Mouse (Mus musculus) limb, embryonic 14.5 days (tissue): ENCODE measurements around the gene Otulinl. TPM values are rescaled to one million over a fixed set of nuclear protein-coding genes. Genes with fewer than 3 reads are reported as not detected.

Source experiments
- ATAC-seq: fragments of 200-750 bp; cut with Nextera tagmentation; 2 replicates; pipeline ENCODE4 v1.8.0; 2017; ENCODE audit warnings: low read depth, moderate number of reproducible peaks, moderate TSS enrichment; ENCODE audit not compliant: low FRiP score
- DNase-seq: peaks from one replicate; pipeline ENCODE4 v3.0.0-alpha.2; 2015; ENCODE audit warnings: low spot score
- H3K27ac ChIP-seq: fragments of 300-500 bp; sonication (generic); replicated peaks from 2 replicates; pipeline ENCODE4 v1.5.1; 2014; ENCODE audit warnings: low read depth, mild to moderate bottlenecking, low read length, moderate library complexity, mixed read lengths
- H3K27me3 ChIP-seq: fragments of 300-500 bp; sonication (generic); 2 replicates; pipeline ENCODE4 v1.6.1; 2014; ENCODE audit warnings: low read length, mixed read lengths; ENCODE audit not compliant: control insufficient read depth, insufficient read depth
- H3K36me3 ChIP-seq: fragments of 300-500 bp; sonication (generic); 2 replicates; pipeline ENCODE4 v1.6.1; 2014; ENCODE audit warnings: mild to moderate bottlenecking, low read length, moderate library complexity, mixed read lengths; ENCODE audit not compliant: control insufficient read depth, insufficient read depth
- H3K4me1 ChIP-seq: fragments of 300-500 bp; sonication (generic); 2 replicates; pipeline ENCODE4 v1.6.1; 2014; ENCODE audit warnings: antibody characterized with exemption, low read length, mixed read lengths; ENCODE audit not compliant: control insufficient read depth, insufficient read depth
- H3K4me2 ChIP-seq: fragments of 300-500 bp; sonication (generic); replicated peaks from 2 replicates; pipeline ENCODE4 v1.6.1; 2014; ENCODE audit warnings: low read depth, mild to moderate bottlenecking, low read length, moderate library complexity; ENCODE audit not compliant: severe bottlenecking
- H3K4me3 ChIP-seq: fragments of 300-500 bp; sonication (generic); replicated peaks from 2 replicates; pipeline ENCODE4 v1.5.1; 2014; ENCODE audit warnings: low read length
- H3K9ac ChIP-seq: fragments of 300-500 bp; sonication (generic); 2 replicates; pipeline ENCODE4 v1.6.1; 2014; ENCODE audit warnings: mild to moderate bottlenecking, low read depth, low read length, moderate library complexity; ENCODE audit not compliant: severe bottlenecking
- H3K9me3 ChIP-seq: fragments of 300-500 bp; sonication (generic); 2 replicates; pipeline ENCODE4 v1.6.1; 2016; ENCODE audit warnings: low read length; ENCODE audit not compliant: control insufficient read depth
- POLR2A ChIP-seq: fragments of 200-500 bp; IDR thresholded peaks from 2 replicates; pipeline ENCODE4 v1.8.0; 2012; ENCODE audit warnings: inconsistent platforms, mild to moderate bottlenecking, moderate library complexity, borderline replicate concordance; ENCODE audit not compliant: insufficient read depth, insufficient read length; ENCODE audit errors: extremely low read depth
- WGBS: fragments of 180-500 bp; shearing (Covaris S2); extraction: QIAGEN DNeasy Blood & Tissue Kit; methylation state at CpG from one replicate; pipeline ENCODE4 v1.1.7; 2014; 5-methylcytosine and 5-hydroxymethylcytosine counted together
- polyA plus RNA-seq, 2 experiments: library from polyadenylated mRNA; depleted of rRNA in 1 of 2; stranded (reverse) in 1 of 2; unstranded in 1 of 2; fragments of >200 nt; fragmentation: Nextera tagmentation in 1 of 2; extraction: Ambion mirVana in 1 of 2; gene quantifications; 2 replicates each; pipeline versions ENCODE4 v1.2.1 to v1.2.3; 2012 to 2014

Gene Otulinl
- polyA plus RNA-seq, 2 experiments = 9.6 to 20.6 TPM

DNA sequence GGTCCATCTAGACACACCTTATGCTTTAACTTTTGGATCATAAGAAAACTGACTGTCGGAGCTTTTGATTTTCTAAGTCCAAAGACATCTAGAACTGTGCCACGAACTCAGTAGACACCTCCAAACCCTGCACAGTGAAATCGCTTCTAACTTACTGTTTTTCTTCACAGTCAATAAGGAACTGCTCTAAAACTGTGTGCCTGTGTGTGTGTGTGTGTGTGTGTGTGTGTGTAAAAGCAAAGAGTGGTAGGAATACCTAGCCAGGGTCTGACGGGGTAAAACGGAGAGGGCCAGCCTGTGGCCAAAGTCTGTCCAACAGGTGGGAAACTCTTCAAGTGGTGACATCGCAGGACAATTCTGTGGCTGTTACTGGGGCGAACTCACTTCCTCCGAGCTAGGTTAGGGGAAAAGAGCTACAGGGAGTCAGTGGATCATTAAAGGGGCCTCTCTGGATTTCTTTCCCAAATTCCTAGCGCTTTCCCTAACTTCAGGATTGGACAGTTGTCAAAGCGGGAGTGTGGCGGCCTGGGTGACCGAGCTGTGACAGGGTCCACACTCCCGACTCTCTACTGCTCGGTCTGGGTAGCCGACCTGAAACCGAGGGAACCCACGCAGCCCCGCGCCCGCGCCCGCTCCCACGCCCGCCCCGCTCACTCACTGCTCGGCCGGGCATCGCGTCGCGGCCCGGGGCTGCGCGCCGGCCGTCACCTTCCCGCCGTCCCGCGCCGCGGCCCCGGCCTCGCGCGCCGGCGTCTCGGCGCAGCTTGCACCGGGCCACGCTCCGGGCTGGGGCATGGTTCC, 51.4 kb downstream of the Otulinl start:
- Histone ChIP-seq H3K4me2 (peak overlapping the region; percentile 86), H3K9me3 (no peaks in the 10 kb centered on the region), H3K36me3 (peaks cover 13% of the 10 kb centered on the region; the same call in 1 of the 2 replicates), H3K9ac (peak overlapping the region; percentile 81), H3K4me1 (peaks cover 14% of the 10 kb centered on the region), H3K27me3 (no peaks in the 10 kb centered on the region), H3K27ac (peak overlapping the region; percentile 52), H3K4me3 (peak overlapping the region; percentile 78)
- DNase-seq (peak; percentile 6), ATAC-seq (peak; percentile 66)
- no peak for TF ChIP-seq POLR2A
- WGBS = 3% methylated on average over 37 of the region's 53 CpGs

DNA sequence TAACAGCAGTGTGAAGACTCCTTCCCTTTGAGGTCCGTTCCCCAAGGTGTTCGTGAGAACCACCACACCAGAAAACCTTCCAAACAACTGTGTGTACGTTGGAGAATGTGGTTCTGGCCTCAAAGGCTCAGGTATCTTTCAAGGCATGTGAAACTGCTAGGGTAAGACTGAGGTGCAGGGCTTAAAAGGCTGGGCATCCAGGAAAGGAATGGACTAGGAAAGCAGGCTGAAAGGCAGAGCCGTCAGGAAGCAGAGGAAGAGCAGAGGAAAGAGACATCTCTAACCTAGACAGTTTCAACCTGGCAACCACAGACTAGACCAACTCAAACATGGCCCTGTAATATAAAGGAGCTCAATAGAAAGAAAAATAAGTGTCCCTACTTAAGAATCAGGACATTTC, 52.3 kb downstream of the Otulinl start:
- ATAC-seq (no peak), DNase-seq (no peak)
- Histone ChIP-seq H3K4me1 (peaks cover 14% of the 10 kb centered on the region), H3K4me2 (peak overlapping the region; percentile 86), H3K27me3 (no peaks in the 10 kb centered on the region), H3K4me3 (peak overlapping the region; percentile 78; the same call in 1 of the 2 replicates), H3K9me3 (no peaks in the 10 kb centered on the region), H3K27ac (no peak overlapping the region), H3K36me3 (peaks cover 13% of the 10 kb centered on the region; the same call in 1 of the 2 replicates), H3K9ac (0 out of 2 replicates have a peak overlapping the region, but pooled peaks have one; percentile 81)
- TF ChIP-seq POLR2A = no peak
- WGBS = 83% methylated on average over 4 of the region's 4 CpGs

DNA sequence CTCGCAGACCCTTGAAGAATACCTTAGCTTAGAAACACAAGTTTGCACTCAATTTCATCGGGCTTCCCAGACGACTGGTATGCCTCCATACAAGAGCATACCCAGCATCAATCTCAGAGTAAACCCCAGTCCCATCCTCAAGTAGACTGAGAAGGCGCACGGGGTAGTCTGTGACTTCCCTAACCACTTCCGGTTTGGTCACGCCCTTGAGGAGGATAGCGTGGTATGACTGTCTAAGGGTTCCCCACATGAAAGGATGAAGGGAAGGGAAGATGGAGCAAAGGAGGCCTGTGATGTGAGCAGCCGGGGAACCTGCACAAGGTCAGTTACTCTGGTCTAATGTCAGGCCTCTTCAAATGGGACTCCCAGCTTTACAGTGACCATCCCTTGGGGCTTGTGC, 53.6 kb downstream of the Otulinl start:
- no peak overlapping the region for H3K4me3 ChIP-seq
- no peak for ATAC-seq
- peaks cover 20% of the 10 kb centered on the region; the same call in 1 of the 2 replicates for H3K36me3 ChIP-seq
- 93% methylated on average over 9 of the region's 9 CpGs for WGBS
- no peak overlapping the region for H3K9ac ChIP-seq
- no peak for TF ChIP-seq POLR2A
- H3K27me3 ChIP-seq = no peaks in the 10 kb centered on the region
- no peaks in the 10 kb centered on the region for H3K9me3 ChIP-seq
- H3K4me2 ChIP-seq = no peak overlapping the region
- no peak for DNase-seq
- H3K27ac ChIP-seq = no peak overlapping the region
- peaks cover 14% of the 10 kb centered on the region for H3K4me1 ChIP-seq

DNA sequence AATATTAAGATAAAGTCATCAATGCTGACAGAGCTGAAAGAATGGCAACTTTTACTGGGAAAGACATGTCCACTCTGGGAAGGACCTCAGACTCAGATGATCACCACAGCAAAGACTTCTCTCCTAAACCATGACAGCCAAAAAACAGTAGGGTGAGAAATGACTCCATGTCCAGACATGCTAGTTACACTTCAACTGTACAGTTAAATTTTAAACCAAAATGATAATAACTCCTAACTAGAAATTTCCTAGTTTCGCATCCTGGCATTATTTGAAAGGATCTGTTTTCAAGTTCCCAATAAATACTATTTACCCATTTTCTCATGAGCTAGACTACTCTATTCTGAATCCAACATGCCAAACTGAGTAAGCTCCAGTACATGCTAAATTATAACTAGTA, 55.1 kb downstream of the Otulinl start:
- no peak for ATAC-seq
- H3K36me3 ChIP-seq = peaks cover 29% of the 10 kb centered on the region; the same call in 1 of the 2 replicates
- no peak overlapping the region for H3K4me3 ChIP-seq
- no peak overlapping the region for H3K27ac ChIP-seq
- H3K4me1 ChIP-seq = peaks cover 14% of the 10 kb centered on the region
- no peak overlapping the region for H3K4me2 ChIP-seq
- WGBS = 94% methylated on average over 1 of the region's 1 CpGs
- no peak for DNase-seq
- H3K9me3 ChIP-seq = no peaks in the 10 kb centered on the region
- H3K9ac ChIP-seq = no peak overlapping the region
- no peak for TF ChIP-seq POLR2A
- no peaks in the 10 kb centered on the region for H3K27me3 ChIP-seq

DNA sequence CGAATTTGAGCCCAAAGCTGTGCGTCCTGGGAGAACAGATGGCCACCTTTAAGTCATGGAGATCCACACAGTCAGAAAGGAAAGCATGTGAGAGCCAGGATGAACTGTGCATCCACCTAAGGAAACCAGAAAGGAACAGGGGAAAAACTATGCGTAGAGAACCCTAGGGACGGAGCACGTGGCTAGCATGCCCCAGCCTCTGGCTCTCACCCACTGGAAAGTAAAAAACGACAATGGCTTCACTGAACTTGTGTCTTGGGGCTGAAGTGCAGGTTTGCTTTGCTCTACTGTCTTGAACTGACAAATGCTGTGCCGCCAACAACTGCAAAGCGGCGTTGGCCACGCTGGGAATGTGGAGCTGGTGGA, 55.5 kb downstream of the Otulinl start:
- no peak for DNase-seq
- peaks cover 31% of the 10 kb centered on the region; the same call in 1 of the 2 replicates for H3K36me3 ChIP-seq
- peaks cover 14% of the 10 kb centered on the region for H3K4me1 ChIP-seq
- no peak overlapping the region for H3K4me2 ChIP-seq
- no peak for ATAC-seq
- no peak overlapping the region for H3K27ac ChIP-seq
- no peak for TF ChIP-seq POLR2A
- no peak overlapping the region for H3K9ac ChIP-seq
- no peaks in the 10 kb centered on the region for H3K9me3 ChIP-seq
- H3K4me3 ChIP-seq = no peak overlapping the region
- no peaks in the 10 kb centered on the region for H3K27me3 ChIP-seq
- 92% methylated on average over 10 of the region's 10 CpGs for WGBS
